Mouse (Mus musculus) thymus, postnatal 10 days (tissue): ENCODE measurements around the gene Rab4a.

ENCODE experiments used
- DNase-seq, 2 experiments: peaks; one replicate each; pipeline ENCODE4 v3.0.0; 2021; ENCODE audit warnings: low spot score in 2 of 2

Gene Rab4a

DNA sequence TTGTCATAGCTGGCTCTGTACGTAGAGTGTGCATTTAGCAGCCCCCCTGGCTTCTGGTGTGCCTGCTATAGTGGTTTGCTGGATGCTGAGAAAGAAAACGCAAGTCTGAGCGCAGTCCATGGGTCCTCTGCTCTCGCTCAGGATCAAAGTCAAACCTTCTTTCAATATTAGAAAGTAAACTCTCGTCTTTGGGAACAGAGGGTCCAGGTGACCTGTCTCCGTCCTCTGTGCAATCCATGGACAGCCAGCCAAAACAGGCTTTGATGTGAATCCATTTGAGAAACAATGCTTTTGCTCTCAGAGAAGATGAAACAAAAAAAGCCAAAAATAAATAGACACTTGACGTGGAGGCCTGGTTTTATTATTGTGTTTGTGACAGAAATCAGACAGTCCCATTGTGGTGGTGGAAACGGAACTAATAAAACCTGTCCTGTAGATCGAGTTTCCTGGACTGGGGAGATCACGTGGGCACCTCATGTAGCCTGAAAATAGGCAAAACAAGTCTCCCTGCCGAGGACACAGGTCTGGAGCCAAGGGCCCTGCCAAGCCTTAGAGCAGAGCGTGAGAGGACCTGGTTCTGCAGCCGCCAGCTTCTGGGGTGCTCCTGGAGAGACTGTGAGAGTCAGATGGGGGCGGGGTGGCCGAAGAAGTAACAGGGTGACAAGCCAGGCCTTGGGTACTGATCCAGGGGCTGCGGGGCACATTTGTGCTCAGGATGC is 7.5 kb downstream of the Rab4a start:
- DNase-seq, result no peak

DNA sequence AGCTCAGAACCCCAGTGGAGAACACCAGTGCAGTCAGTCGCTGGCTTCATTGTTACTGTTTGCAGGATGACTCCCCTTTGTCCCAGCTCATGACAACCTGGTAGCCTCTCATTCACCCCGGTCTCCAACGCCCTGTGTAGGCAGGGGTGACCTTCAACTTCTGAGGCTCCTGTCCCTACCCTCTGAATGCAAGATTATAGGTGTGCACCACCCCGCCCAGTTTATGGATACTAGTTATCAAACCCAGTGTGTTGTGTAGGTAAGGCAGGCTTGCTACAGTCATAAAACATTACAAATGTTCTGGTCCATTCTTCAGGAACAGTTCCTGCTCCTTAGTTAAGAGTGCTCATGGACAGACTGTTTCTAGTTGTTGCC is 8.1 kb downstream of the Rab4a start:
- DNase-seq, result no peak

DNA sequence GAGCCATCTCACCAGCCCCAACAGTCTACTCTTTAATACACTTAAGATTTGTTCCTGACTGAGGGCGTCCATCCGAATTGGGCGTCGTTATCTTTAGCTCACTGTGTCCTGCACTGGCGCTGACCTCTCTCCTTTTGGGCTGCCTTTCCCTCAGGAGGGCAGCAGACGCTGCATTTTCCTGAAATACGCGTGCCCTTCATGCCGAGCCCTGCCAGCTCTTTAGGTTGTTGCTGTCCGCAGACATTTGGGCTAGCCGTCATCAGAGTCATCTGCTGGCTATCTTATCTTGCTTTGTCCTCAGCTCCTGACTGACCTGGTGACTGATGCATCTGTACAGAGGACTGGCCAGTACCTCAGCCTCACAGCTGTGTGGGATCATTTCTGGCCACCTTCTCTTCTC is 9.5 kb downstream of the Rab4a start:
- DNase-seq, result no peak

DNA sequence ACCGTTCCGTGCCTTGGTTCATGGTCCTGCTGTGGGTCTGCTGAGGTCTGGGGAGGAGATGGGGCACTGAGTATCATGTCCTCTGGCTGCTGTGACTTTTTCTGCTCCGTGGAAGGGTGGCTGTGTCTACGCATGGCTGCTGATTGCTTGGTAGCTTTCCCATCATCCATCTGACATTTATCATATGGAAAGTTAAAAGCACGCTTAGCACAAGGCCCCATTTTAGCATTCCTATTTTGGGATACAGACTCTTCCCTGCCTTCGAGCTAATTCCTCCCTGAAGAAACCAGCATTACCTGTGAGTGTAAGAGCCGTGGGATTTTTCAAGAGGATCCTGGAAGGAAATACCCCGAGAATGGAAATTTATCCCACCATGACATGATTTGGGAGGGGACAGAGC is 11.2 kb downstream of the Rab4a start:
- DNase-seq, result no peak

DNA sequence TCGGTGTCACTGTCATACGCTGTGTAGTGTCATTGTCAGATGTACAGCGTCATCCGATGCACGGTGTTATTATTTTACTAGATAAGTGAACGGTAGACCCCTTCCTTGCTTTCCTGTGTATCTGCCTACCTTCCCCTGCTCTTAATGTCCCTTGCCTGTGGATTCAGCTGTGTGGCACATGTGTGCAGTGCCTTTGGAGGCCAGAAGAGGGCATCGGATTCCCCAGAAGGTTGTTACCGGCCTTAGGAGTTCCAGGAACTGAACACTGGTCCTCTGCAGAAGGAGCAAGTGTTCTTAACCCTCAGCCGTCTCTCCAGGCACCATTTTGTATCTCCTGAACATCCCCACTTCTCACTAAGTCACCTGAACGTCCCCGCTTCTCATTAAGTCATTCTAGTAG is 12.0 kb downstream of the Rab4a start:
- no peak for DNase-seq

DNA sequence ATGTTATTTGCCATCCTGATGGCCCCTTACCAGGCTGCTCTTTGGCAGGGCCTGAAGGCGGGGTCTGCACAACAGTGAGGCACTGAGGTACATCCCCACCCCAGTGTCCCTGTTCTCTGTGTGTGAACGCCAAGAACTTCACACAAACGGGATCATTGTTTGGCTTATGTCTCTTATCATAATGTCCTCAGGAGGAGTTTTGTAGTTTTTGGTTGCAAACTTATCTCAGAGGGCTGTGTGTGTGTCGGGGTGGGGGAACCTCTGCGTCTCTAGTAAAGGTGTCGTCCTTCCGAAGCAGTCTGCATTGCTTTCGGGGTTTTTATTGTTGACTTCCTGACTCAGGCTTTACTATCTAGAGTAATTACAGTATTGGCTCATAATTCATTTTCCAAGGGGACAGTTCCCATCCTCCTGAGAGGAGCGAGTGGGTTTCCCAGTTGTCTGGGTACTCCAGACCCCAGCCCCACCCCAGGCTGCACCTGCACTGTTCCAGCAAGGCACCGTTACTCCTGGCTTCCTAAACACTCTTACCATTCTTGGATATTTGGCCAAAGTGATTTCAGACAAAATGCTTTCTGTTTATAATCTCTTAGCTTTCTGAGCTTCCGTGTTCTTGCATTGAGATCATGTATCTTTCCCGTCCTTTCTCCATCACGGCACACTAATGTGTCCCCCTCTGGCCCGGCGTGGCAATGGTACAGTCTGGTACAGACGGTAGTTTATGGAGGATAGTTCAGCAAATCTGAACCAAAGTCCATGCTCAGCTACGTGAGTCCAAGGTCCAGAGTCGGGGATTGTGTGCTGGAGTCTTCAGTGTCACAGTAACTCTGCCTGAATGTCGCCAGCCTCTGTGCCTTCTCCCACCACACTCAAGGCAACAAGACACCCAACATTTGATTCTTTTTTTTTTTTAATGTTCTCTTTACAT is 14.2 kb downstream of the Rab4a start:
- DNase-seq, result no peak

DNA sequence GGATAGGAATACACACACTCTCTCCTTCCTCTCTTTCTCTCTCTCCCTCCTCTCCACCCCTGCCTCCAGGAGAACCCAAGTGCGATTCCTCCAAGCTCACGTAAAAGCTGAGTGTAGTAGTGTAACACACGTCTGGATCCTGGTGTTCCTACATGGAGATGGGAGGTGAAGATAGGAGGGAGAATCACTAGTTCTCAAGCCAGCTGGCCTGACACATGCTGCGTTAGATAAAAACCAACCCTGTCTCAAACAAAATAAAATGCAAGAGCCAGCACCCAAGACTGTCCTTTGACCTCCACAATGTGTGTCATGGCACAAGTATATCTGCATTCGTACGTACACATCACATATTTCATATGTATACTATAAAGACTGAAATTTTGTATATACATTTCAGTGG is 15.0 kb downstream of the Rab4a start:
- DNase-seq, result no peak

DNA sequence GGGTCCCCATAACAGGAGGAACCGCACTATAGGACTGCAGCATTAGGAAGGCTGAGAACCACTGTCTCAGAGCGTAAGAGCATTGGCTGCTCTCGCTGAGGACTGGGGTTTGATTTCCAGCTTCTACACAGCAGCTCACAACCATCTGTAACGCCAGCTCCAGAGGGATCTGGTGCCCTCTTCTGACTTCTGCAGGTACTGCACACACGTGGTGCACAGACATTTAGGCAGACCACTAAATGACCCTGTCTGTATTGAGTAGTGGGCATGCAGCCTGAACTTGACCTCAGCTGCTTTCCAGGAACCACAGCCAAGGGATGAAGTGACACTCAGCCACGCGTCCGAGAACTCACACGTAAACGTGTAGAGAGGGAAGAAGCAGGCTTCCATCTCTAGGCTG is 17.3 kb downstream of the Rab4a start:
- no peak for DNase-seq

DNA sequence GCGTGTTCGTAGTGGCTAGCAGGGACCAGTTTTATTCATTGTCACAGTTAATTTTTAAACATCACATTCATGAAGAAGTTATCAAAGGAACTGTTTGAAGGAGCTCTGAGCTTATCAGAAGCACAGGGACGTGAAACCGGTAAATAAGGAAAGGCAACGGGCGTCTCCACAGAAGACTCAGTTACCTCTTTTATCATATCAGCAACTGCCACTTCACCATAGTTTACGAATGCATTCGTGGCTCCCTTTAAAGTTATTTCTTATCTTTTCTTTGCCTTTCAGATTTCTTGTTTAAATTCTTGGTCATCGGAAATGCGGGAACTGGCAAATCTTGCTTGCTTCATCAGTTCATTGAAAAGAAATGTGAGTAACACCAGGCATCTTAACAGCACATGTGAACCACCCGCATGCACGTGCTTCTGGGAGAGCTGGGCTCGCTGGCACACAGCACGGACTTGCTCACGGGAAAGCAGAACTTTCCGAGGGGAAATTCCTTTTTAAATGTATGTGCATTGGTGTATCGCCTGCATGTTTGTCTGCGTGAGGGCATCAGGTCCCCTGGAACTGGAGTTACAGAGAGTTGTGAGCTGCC is 17.8 kb downstream of the Rab4a start:
- DNase-seq, result no peak

DNA sequence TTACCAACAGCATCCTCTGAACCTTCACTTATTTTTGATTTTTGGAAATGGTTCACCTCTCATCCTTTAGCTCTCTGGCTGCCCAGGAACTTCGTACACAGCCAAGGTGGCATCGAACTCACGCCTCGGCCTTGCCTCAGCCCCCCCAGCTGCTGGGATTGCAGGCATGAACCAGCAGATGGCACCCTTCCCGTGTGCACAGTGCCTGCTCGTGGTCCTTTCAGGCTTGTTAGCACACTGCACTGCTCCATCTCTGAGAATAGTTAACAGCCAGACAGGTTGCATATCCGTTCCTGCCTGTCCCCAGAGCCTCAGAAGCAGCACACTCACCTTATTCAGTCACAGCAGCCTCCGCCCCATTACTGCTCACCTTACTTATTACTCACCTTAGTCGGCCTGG is 20.2 kb downstream of the Rab4a start:
- no peak for DNase-seq

DNA sequence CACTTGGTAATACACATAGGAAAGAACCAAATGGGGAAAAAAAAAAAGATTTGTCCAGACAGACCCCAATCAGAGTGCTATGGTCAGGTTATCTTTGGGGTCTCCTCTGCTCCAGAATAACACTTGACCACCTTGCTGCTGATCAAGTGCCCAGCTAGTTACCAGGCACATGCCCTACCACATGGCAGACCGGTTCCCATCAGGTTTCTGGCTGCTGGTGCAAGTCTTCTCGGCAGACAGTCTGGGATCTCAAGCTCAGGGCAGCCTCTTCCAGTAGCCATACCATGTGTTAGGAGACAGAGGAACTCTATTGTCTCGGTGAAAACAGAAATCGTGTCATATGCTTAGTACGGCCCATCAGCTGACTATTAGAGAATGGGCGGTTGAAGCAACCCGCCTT is 21.0 kb downstream of the Rab4a start:
- DNase-seq, result no peak

DNA sequence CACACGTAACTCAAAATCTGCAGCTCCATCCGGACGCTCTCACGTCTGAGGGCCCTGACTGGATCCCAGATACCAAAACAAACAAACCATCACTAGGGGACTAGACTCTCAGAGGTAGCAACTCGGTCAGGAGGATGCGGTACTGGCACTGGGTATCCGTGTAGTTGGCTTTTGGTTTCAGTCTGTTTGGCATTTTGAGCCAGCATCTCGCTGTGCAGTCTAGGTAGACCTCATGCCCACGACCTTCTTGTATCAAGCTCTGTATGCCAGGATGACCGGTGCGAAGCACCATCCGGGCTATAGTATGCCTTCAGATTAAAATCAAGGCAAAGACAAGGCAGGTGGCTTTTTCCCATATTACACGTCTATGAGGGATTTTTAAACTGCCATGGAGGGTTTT is 21.7 kb downstream of the Rab4a start:
- DNase-seq, result no peak

DNA sequence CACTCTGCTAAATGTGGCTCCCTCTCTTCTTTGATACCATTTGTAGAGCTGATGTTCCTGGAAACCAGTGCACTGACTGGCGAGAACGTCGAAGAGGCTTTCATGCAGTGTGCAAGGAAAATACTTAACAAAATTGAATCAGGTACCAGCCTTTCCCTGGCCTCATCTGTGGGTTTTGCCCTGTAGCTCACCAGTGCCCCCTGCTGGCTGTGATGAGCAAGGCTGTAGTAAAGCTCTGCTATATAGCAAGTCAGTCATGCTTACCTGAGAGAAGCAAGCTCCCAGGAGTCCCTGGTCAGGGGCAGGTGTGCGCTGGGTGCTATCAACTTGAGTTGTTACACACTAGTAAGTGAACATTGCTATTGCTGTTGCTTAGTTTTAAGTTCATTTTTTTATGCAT is 27.0 kb downstream of the Rab4a start:
- DNase-seq, result peak; percentile 17 to 59

DNA sequence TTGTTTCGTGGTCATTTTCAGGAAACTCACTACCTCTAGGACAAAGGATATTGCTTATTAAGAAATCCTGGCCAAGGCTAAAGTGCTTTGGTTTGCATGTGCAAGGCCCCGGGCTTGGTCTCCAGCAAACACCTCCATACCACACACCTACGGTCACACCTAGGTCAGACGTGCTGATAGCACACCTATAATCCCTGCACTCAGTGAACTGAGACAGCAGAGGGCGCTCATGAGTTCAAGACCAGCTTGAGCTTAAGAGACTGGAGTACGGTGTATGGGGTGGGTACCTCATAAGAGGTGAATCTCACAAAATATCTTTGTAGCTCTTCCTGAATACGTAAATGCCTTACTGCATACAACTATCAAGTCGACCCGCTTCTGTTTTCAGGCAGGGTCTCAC is 29.7 kb downstream of the Rab4a start:
- DNase-seq, result peak; percentile 23 to 76

DNA sequence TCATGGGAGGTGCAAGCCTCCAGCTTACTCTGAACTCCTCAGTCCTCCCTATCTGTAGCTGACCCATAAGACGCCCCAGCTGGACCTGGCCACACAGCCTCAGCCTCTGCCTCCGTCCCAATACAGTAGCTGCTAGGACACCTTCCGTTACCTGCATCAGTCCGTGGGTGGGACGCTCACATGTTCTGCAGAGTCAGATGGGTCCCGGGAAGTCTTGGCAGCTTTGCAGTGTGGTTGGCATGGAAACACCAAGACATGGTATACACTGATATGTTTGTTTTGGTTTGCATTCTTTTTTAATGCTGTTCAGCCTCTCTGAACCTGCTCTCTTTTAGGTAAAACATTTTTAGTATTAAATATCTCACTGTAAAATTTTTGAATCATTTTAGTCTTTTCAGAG is 30.6 kb downstream of the Rab4a start:
- no peak for DNase-seq

DNA sequence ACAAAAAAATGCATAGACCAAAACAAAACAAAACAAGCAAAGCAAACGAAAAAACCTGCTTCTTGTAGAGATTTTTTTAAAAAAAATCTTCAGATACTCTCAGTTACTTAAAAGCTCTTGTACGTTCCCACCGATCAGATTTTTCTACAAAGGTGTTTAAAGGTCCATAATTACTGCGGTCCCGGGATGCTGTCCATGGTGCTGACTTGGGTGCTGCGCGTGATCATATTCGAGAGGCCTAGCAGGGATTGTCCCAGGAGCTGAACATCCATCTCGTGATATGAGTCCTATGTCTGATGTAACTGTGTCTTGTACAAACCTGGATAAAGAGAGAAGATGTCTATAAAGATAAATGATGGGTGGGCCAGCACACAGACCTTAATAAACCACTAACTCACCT is 32.7 kb downstream of the Rab4a start:
- no peak for DNase-seq

DNA sequence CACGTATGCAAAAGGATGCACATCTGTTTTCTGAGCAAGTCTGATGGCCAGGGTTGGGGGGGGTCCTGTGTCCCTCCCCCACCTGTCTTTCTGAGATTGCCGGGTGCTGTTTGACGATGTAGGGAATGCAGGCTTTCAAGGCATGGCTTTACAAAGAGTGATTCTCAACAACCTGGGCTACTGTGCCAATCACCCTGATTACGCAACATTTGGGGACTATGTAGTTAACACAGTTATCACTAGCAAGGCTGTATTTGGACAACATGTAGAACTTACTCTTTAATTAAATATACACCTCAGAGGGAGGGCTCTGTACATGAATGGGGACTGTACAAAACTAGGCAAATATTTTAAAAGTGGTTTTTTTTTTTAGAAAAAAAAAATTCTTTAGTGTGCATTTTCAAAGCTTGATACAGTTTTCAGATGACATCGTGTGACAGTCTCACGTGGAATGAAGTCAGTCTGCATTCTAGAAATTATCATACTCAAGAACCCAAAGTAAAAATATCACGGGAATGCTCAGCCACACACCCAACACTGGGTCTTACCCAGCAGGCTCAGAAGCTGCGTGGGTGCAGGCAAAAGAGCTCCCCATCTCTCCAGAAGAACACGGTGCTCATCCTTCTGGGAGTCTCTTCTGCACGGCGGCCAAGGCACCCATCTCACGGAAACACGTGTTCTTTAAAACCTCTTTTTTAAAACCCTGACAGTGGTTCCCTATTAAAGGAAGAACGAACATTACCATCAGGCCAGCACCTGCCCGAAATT is 35.0 kb downstream of the Rab4a start:
- DNase-seq, result no peak

DNA sequence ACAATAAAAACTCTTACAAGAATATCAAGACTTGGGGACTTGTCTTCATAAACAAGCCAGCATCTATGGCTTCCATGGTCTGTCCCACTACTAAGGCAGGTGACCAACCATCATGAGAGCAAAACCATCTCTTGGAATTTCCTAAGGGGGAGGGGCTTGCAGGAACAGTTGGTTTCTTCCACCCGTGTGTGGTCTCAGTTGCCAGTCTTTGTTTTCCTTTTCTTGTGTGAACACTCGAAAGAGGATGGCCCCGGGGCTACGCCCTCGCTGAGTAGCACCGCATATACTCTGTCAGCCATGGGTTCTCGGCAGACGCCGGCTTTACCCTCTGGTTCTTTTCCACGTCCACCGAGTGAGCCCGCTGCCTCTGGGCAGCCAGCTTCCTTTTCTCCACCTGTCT is 36.3 kb downstream of the Rab4a start:
- no peak for DNase-seq

DNA sequence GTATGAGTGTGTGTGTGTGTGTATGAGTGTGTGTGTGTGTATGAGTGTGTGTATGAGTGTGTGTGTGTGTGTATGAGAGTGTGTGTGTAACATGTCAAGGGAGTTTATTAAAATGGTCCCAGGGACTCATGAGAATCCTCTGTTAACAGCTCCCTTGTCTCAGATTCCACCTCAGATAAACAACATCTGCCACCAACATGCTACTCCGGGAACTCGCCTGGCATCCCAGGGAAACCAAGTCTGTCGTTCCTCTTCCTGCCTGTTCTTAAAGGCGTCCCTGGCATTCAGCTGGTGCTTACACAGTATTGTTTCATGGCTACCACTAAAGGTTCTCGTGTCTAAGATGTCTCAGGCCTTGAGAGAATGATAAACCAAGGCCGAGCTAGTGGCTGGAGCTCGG is 38.6 kb downstream of the Rab4a start:
- DNase-seq, result no peak

DNA sequence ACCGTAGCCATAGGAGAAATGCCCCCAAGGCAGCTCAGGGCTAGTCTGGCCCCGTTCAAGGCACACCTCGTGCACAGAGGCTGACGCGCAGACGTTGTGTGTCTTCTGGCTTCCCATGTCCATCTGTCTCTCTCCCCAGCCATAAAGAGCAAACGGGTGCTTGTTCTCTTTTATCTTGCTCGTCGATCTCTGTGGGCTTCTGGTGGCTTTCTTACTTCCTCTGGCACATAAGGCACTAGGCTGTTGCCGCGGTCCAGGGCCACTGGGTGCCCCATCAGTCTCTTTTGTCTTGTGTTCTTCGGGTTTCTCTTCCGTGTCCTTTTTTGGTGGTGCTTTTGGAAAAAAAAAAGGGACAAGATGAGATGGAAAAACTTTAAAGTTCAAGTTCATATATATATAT is 39.3 kb downstream of the Rab4a start:
- no peak for DNase-seq

DNA sequence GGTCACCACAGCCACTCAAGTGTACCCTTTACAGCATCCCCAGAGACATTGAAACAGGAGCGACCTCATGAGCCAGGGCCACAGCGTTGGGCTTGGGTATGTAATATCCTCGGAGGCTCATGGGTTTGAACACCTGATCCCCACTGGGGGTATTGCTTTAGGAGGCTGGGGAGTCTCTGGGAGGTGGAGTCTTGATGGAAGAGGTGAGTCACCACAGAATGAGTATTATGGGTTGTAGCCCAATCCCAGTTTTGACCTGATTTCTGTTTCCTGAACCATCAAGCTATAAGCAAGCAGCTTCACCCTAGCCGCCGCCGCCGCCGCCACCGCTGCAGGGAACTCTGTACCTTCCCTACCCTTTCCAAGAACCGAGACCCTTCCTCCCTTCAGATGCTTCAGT is 40.2 kb downstream of the Rab4a start:
- no peak for DNase-seq

DNA sequence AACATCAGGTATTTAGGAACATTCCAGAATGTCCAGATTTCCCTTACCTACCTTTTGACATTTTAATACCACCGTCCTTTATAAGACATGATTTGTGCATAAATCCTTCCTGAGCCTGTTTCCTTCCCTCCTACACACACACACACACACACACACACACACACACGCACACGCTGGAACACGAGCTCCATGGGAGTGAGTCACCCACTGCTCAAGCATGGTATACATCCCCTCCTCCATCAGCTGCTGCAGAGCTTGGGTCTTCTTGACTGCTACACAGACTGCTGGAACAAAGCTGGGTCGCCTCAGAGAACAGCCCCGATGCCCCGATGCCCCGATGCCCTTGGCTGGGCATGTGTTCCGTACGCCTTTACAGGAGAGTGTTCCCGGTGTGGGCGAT is 40.7 kb downstream of the Rab4a start:
- DNase-seq, result no peak
